Mouse (Mus musculus): ENCODE data around the gene Slfn3.
"Not testable (repeated sequence)": the region's sequence is repeated elsewhere in the genome, so short reads cannot be mapped to it uniquely, and the experiment has no call there.

The Slfn3 gene

GRCm38 (mm10) chr11:83191134-83191893, at the start of gene Slfn3:
TSS of gene Slfn3 (plus strand) at chr11:83191330.
- no peak for DNase-seq (ENCODE audit: low read depth, low spot score)

GRCm38 (mm10) chr11:83148939-83149338, 42.2 kb upstream of the Slfn3 start:
- DNase-seq (ENCODE audit: low read depth, low spot score): not testable (repeated sequence)

- no peak for DNase-seq (ENCODE audit: low read depth, low spot score)
Observed at GRCm38 (mm10) chr11:83174948-83175539, 16.1 kb upstream of the Slfn3 start, which contains the start of gene Slfn4. TSS of gene Slfn4 (plus strand) at chr11:83175186.

- DNase-seq (ENCODE audit: low read depth, low spot score): peak; percentile 60
Observed at GRCm38 (mm10) chr11:83192001-83192400, 871 bp downstream of the Slfn3 start.

- DNase-seq (ENCODE audit: low read depth, low spot score): no peak
Observed at GRCm38 (mm10) chr11:83205002-83205401, 13.9 kb downstream of the Slfn3 start.

- DNase-seq (ENCODE audit: low read depth, low spot score): no peak
Observed at GRCm38 (mm10) chr11:83216119-83216518, 25.0 kb downstream of the Slfn3 start.

- peak; percentile 15 for DNase-seq (ENCODE audit: low read depth, low spot score)
Observed at GRCm38 (mm10) chr11:83221328-83221877, 30.3 kb downstream of the Slfn3 start.

- no peak for DNase-seq (ENCODE audit: low read depth, low spot score)
Observed at GRCm38 (mm10) chr11:83223367-83223766, 32.2 kb downstream of the Slfn3 start.

- DNase-seq (ENCODE audit: low read depth, low spot score): not testable (repeated sequence)
Observed at GRCm38 (mm10) chr11:83223793-83224192, 32.7 kb downstream of the Slfn3 start.

GRCm38 (mm10) chr11:83224217-83224616, 33.1 kb downstream of the Slfn3 start:
- no peak for DNase-seq (ENCODE audit: low read depth, low spot score)

- DNase-seq (ENCODE audit: low read depth, low spot score): no peak
Observed at GRCm38 (mm10) chr11:83224750-83225149, 33.6 kb downstream of the Slfn3 start.

- DNase-seq (ENCODE audit: low read depth, low spot score): no peak
Observed at GRCm38 (mm10) chr11:83225371-83225960, 34.3 kb downstream of the Slfn3 start.

GRCm38 (mm10) chr11:83227926-83228723, 37.0 kb downstream of the Slfn3 start:
- no peak for DNase-seq (ENCODE audit: low read depth, low spot score)

- peak; percentile 22 for DNase-seq (ENCODE audit: low read depth, low spot score)
Observed at GRCm38 (mm10) chr11:83230966-83231365, 39.8 kb downstream of the Slfn3 start.

GRCm38 (mm10) chr11:83233621-83234020, 42.5 kb downstream of the Slfn3 start:
- DNase-seq (ENCODE audit: low read depth, low spot score): not testable (repeated sequence)

- DNase-seq (ENCODE audit: low read depth, low spot score): not testable (repeated sequence)
Observed at GRCm38 (mm10) chr11:83237390-83237789, 46.3 kb downstream of the Slfn3 start.

- DNase-seq (ENCODE audit: low read depth, low spot score): no peak
Observed at GRCm38 (mm10) chr11:83238389-83238788, 47.3 kb downstream of the Slfn3 start.

GRCm38 (mm10) chr11:83239811-83240210, 48.7 kb downstream of the Slfn3 start:
- no peak for DNase-seq (ENCODE audit: low read depth, low spot score)

GRCm38 (mm10) chr11:83257211-83257610, 66.1 kb downstream of the Slfn3 start:
- DNase-seq (ENCODE audit: low read depth, low spot score): not testable (repeated sequence)

- no peak for DNase-seq (ENCODE audit: low read depth, low spot score)
Observed at GRCm38 (mm10) chr11:83262673-83263072, 71.5 kb downstream of the Slfn3 start.

- peak; percentile 41 for DNase-seq (ENCODE audit: low read depth, low spot score)
Observed at GRCm38 (mm10) chr11:83263146-83263545, 72.0 kb downstream of the Slfn3 start.

Measured in 3T3-L1 (cell line).